Mouse (Mus musculus): Measurements from ENCODE around the gene Sh3d19. TPM values are rescaled to one million over a fixed set of nuclear protein-coding genes. Genes with fewer than 3 reads are reported as not detected.

Sh3d19 gene
- polyA plus RNA-seq, 1 experiment from 2014 or later = 23.0 TPM

DNA sequence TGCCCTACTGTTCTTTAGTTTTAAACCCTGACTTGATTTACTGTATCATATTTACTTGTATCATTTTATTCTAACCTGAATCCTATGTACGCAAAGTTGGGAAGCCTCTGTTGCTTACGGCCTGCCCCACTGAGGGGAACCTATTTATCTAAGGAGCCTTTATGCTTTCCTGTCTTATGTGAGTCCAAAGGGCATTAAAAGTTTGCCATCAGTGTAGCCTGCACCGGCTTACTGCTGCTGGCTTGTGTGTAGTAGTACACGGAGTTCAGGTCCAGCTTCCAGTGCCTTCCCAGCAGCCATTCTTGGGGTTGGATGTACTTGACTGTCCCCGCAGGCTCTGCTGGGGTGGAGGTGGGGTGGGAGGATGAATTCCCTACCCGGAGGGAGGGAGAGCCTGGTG lies 13.6 kb downstream of the Sh3d19 start:
- H3K27ac ChIP-seq (replicated peaks) = no peak overlapping the region
- H3K9ac ChIP-seq (ENCODE audit: low read length) = no peak overlapping the region
- no peak overlapping the region for H3K4me3 ChIP-seq (ENCODE audit: low read depth, low read length)
- H3K27me3 ChIP-seq (ENCODE audit: control insufficient read depth, insufficient read depth, low read length) = no peaks in the 10 kb centered on the region
- no peak for TF ChIP-seq EP300 (optimal IDR thresholded peaks at IDR 0.05)
- no peak for TF ChIP-seq CTCF (IDR thresholded peaks at IDR 0.05; ENCODE audit: low read depth)
- H3K4me2 ChIP-seq (replicated peaks; ENCODE audit: low read depth) = no peak overlapping the region
- H3K36me3 ChIP-seq (ENCODE audit: control insufficient read depth, insufficient read depth, low read length) = no peaks in the 10 kb centered on the region
- no peak for ATAC-seq (ENCODE audit: low FRiP score, low TSS enrichment)
- no peaks in the 10 kb centered on the region for H3K9me3 ChIP-seq (ENCODE audit: control insufficient read depth, low read length)
- DNase-seq (ENCODE audit: low spot score) = no peak
- 76% methylated on average over 6 of the region's 6 CpGs for WGBS
- 0 out of 2 replicates have a peak, but pooled peaks cover 2% of the 10 kb centered on the region for H3K4me1 ChIP-seq (replicated peaks; ENCODE audit: control insufficient read depth, insufficient read depth)

DNA sequence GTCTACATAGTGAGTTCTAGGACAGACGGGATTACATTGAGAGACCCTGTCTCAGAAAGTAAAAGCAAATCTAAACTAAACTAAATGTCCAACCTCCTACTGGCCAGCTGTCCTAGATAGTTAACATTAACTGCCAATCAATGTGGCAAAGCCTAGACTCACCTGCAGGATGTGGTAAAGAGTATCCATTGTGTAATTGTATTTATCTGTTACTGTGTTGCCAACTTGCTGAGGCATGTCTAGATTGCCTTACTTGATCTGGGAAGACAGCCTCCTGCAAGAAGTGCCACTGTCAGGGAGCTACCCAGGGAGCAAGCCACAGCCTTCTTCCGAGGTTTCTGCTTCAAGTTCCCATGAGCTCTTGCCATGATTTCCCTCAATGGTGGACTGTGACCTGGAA lies 16.3 kb downstream of the Sh3d19 start:
- WGBS = 77% methylated on average over 2 of the region's 2 CpGs
- H3K4me3 ChIP-seq (ENCODE audit: low read depth, low read length) = no peak overlapping the region
- DNase-seq (ENCODE audit: low spot score) (no peak), ATAC-seq (ENCODE audit: low FRiP score, low TSS enrichment) (no peak)
- no peaks in the 10 kb centered on the region for H3K9me3 ChIP-seq (ENCODE audit: control insufficient read depth, low read length)
- no peaks in the 10 kb centered on the region for H3K36me3 ChIP-seq (ENCODE audit: control insufficient read depth, insufficient read depth, low read length)
- no peaks in the 10 kb centered on the region for H3K27me3 ChIP-seq (ENCODE audit: control insufficient read depth, insufficient read depth, low read length)
- no peaks in the 10 kb centered on the region for H3K4me1 ChIP-seq (replicated peaks; ENCODE audit: control insufficient read depth, insufficient read depth)
- H3K27ac ChIP-seq (replicated peaks) = no peak overlapping the region
- H3K4me2 ChIP-seq (replicated peaks; ENCODE audit: low read depth) = no peak overlapping the region
- TF ChIP-seq CTCF (IDR thresholded peaks at IDR 0.05; ENCODE audit: low read depth) (no peak), EP300 (optimal IDR thresholded peaks at IDR 0.05) (no peak)
- H3K9ac ChIP-seq (ENCODE audit: low read length) = no peak overlapping the region

DNA sequence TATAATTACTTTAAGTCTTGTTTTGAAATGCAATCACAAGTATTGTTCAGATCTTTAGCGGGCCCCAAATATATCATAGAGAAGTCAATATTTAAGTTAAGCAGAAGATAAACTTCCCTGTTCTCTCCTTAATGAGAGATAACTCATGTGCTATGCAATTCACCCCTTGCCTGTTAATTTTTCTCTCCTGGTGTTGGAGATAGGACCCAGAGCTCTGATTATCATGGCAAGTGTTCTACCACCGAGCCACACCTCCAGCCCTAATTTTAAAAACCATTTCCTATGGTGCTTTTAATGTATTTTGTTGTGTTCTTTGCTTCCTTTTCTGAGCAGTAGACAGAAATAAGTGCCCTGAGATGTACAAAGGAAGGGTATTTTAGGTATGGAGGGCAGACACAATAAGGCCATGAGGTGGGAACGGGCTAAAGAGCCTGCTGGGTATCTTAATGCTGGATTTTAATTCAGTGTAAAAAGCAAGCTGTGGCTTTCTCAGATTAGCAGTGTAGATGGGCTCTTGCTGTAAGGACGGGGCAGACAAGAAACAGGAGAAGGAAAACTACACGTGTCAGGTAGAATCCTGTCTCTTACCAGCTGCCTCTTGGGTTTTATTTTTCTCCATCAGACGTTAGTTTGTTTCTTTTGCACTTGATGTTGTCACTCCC lies 20.4 kb downstream of the Sh3d19 start:
- no peak for TF ChIP-seq EP300 (optimal IDR thresholded peaks at IDR 0.05)
- no peak for TF ChIP-seq CTCF (IDR thresholded peaks at IDR 0.05; ENCODE audit: low read depth)
- no peak overlapping the region for H3K9ac ChIP-seq (ENCODE audit: low read length)
- H3K27me3 ChIP-seq (ENCODE audit: control insufficient read depth, insufficient read depth, low read length) = no peaks in the 10 kb centered on the region
- no peak overlapping the region for H3K4me3 ChIP-seq (ENCODE audit: low read depth, low read length)
- no peaks in the 10 kb centered on the region for H3K36me3 ChIP-seq (ENCODE audit: control insufficient read depth, insufficient read depth, low read length)
- no peaks in the 10 kb centered on the region for H3K4me1 ChIP-seq (replicated peaks; ENCODE audit: control insufficient read depth, insufficient read depth)
- H3K27ac ChIP-seq (replicated peaks) = no peak overlapping the region; the same call in 1 of the 2 replicates
- DNase-seq (ENCODE audit: low spot score) = no peak
- WGBS = 63% methylated on average over 6 of the region's 6 CpGs
- no peak overlapping the region for H3K4me2 ChIP-seq (replicated peaks; ENCODE audit: low read depth)
- H3K9me3 ChIP-seq (ENCODE audit: control insufficient read depth, low read length) = no peaks in the 10 kb centered on the region
- no peak for ATAC-seq (ENCODE audit: low FRiP score, low TSS enrichment)

GRCm38 (mm10) chr3:85991802-85992156 lies 20.9 kb downstream of the Sh3d19 start:
- WGBS = 35% methylated on average over 5 of the region's 5 CpGs
- DNase-seq (ENCODE audit: low spot score) (peak; percentile 54), ATAC-seq (ENCODE audit: low FRiP score, low TSS enrichment) (peak; percentile 94)
- no peak overlapping the region; the same call in 1 of the 2 replicates for H3K27ac ChIP-seq (replicated peaks)
- no peak overlapping the region for H3K4me2 ChIP-seq (replicated peaks; ENCODE audit: low read depth)
- H3K27me3 ChIP-seq (ENCODE audit: control insufficient read depth, insufficient read depth, low read length) = no peaks in the 10 kb centered on the region
- H3K36me3 ChIP-seq (ENCODE audit: control insufficient read depth, insufficient read depth, low read length) = no peaks in the 10 kb centered on the region
- H3K4me3 ChIP-seq (ENCODE audit: low read depth, low read length) = no peak overlapping the region
- no peak overlapping the region for H3K9ac ChIP-seq (ENCODE audit: low read length)
- TF ChIP-seq EP300 (optimal IDR thresholded peaks at IDR 0.05) (no peak), CTCF (IDR thresholded peaks at IDR 0.05; ENCODE audit: low read depth) (no peak)
- H3K4me1 ChIP-seq (replicated peaks; ENCODE audit: control insufficient read depth, insufficient read depth) = no peaks in the 10 kb centered on the region
- H3K9me3 ChIP-seq (ENCODE audit: control insufficient read depth, low read length) = no peaks in the 10 kb centered on the region

- H3K27ac ChIP-seq (replicated peaks) = no peak overlapping the region
- no peaks in the 10 kb centered on the region for H3K4me1 ChIP-seq (replicated peaks; ENCODE audit: control insufficient read depth, insufficient read depth)
Measured at GRCm38 (mm10) chr3:85993744-85994143, 22.8 kb downstream of the Sh3d19 start.

DNA sequence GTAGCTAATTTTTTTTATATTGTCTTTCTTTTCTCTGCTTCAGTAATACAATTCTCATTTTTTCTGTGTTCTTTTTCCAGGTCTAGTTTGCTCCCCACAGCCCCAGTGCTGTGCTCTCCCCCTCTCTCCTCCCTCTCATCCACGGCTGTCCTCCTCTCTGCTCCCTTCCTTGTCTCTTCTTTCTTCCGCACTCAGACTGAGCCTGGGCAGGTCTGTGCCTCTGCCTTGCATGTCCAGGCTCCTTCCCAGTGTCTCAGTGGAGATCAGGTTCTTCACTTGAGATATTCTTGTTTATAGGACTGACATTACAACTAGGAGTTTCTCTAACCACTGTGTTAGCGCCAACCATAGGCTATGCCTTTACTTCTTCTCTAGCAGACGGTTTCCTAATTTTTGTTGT lies 23.7 kb downstream of the Sh3d19 start:
- no peaks in the 10 kb centered on the region for H3K27me3 ChIP-seq (ENCODE audit: control insufficient read depth, insufficient read depth, low read length)
- H3K4me1 ChIP-seq (replicated peaks; ENCODE audit: control insufficient read depth, insufficient read depth) = no peaks in the 10 kb centered on the region
- no peaks in the 10 kb centered on the region for H3K9me3 ChIP-seq (ENCODE audit: control insufficient read depth, low read length)
- no peak overlapping the region for H3K4me3 ChIP-seq (ENCODE audit: low read depth, low read length)
- DNase-seq (ENCODE audit: low spot score) (no peak), ATAC-seq (ENCODE audit: low FRiP score, low TSS enrichment) (no peak)
- TF ChIP-seq CTCF (IDR thresholded peaks at IDR 0.05; ENCODE audit: low read depth) (no peak), EP300 (optimal IDR thresholded peaks at IDR 0.05) (no peak)
- H3K4me2 ChIP-seq (replicated peaks; ENCODE audit: low read depth) = no peak overlapping the region
- no peak overlapping the region for H3K27ac ChIP-seq (replicated peaks)
- H3K36me3 ChIP-seq (ENCODE audit: control insufficient read depth, insufficient read depth, low read length) = no peaks in the 10 kb centered on the region
- H3K9ac ChIP-seq (ENCODE audit: low read length) = no peak overlapping the region
- 66% methylated on average over 4 of the region's 4 CpGs for WGBS

More at GRCm38 (mm10) chr3:85993744-85994143, 22.8 kb downstream of the Sh3d19 start:
- Histone ChIP-seq H3K27me3 (ENCODE audit: control insufficient read depth, insufficient read depth, low read length) (no peaks in the 10 kb centered on the region), H3K4me2 (replicated peaks; ENCODE audit: low read depth) (no peak overlapping the region), H3K36me3 (ENCODE audit: control insufficient read depth, insufficient read depth, low read length) (no peaks in the 10 kb centered on the region), H3K9me3 (ENCODE audit: control insufficient read depth, low read length) (no peaks in the 10 kb centered on the region), H3K4me3 (ENCODE audit: low read depth, low read length) (no peak overlapping the region), H3K9ac (ENCODE audit: low read length) (no peak overlapping the region)
- 56% methylated on average over 11 of the region's 11 CpGs for WGBS
- ATAC-seq (ENCODE audit: low FRiP score, low TSS enrichment) (no peak; the same call in 1 of the 2 replicates), DNase-seq (ENCODE audit: low spot score) (no peak)
- TF ChIP-seq EP300 (optimal IDR thresholded peaks at IDR 0.05) = no peak
- no peak for TF ChIP-seq CTCF (IDR thresholded peaks at IDR 0.05; ENCODE audit: low read depth)
